Mouse (Mus musculus) heart, postnatal 0 days (tissue): ENCODE data around the gene Mrpl33. TPM values are rescaled to one million over a fixed set of nuclear protein-coding genes. Genes with fewer than 3 reads are reported as not detected.

ENCODE experiments used
- ATAC-seq: fragments of 200-750 bp; cut with Nextera tagmentation; 2 replicates; pipeline ENCODE4 v1.8.0; 2017; ENCODE audit warnings: low read depth, moderate number of reproducible peaks, moderate library complexity; ENCODE audit not compliant: insufficient read depth
- DNase-seq: peaks from one replicate; pipeline ENCODE4 v3.0.0-alpha.2; 2016; ENCODE audit warnings: low spot score
- H3K27ac ChIP-seq: fragments of 300-500 bp; sonication (generic); 2 replicates; pipeline ENCODE4 v1.5.1; 2014; ENCODE audit warnings: low read depth, mild to moderate bottlenecking
- H3K27me3 ChIP-seq: fragments of 300-500 bp; sonication (generic); 2 replicates; pipeline ENCODE4 v1.6.1; 2014; ENCODE audit warnings: low read length, mixed read lengths; ENCODE audit not compliant: control insufficient read depth, insufficient read depth
- H3K36me3 ChIP-seq: fragments of 300-500 bp; sonication (generic); replicated peaks from 2 replicates; pipeline ENCODE4 v1.6.1; 2014; ENCODE audit warnings: low read length, mixed read lengths; ENCODE audit not compliant: control insufficient read depth, insufficient read depth
- H3K4me1 ChIP-seq: fragments of 300-500 bp; sonication (generic); 2 replicates; pipeline ENCODE4 v1.6.1; 2014; ENCODE audit warnings: antibody characterized with exemption; ENCODE audit not compliant: control insufficient read depth, insufficient read depth
- H3K4me2 ChIP-seq: fragments of 300-500 bp; sonication (generic); 2 replicates; pipeline ENCODE4 v1.6.1; 2014; ENCODE audit warnings: low read depth, mild to moderate bottlenecking, low read length, moderate library complexity
- H3K4me3 ChIP-seq: fragments of 300-500 bp; sonication (generic); 2 replicates; pipeline ENCODE4 v1.5.1; 2014; ENCODE audit warnings: low read depth, low read length
- H3K9ac ChIP-seq: fragments of 300-500 bp; sonication (generic); replicated peaks from 2 replicates; pipeline ENCODE4 v1.6.1; 2014; ENCODE audit warnings: low read depth, low read length, mixed read lengths
- H3K9me3 ChIP-seq: fragments of 300-500 bp; sonication (generic); replicated peaks from 2 replicates; pipeline ENCODE4 v1.6.1; 2016; ENCODE audit warnings: low read length; ENCODE audit not compliant: control insufficient read depth
- CTCF ChIP-seq: IDR thresholded peaks from 2 replicates; pipeline ENCODE4 v1.5.1; 2016; ENCODE audit warnings: antibody characterized with exemption, control low read depth, low read depth
- EP300 ChIP-seq: IDR thresholded peaks from 2 replicates; pipeline ENCODE4 v1.6.1; 2016; ENCODE audit warnings: antibody characterized with exemption, low read depth
- WGBS: fragments of 180-500 bp; shearing (Covaris S2); extraction: QIAGEN DNeasy Blood & Tissue Kit; methylation state at CpG from one replicate; pipeline ENCODE4 v1.1.7; 2014; 5-methylcytosine and 5-hydroxymethylcytosine counted together
- polyA plus RNA-seq: library from polyadenylated mRNA; unstranded; fragments of >200 nt; fragmentation: Nextera tagmentation; extraction: Ambion mirVana; gene quantifications from 2 replicates; pipeline ENCODE4 v1.2.1, GENCODE M21; 2015
- total RNA-seq: library from RNA; depleted of rRNA; stranded (reverse); fragments of >200 nt; gene quantifications from 2 replicates; pipeline ENCODE4 v1.2.3, GENCODE M21; 2014; ENCODE audit warnings: low replicate concordance

Mrpl33 gene
- total and polyA plus RNA-seq, 2 experiments from 2014 or later = 272 to 634 TPM

- Histone ChIP-seq H3K9me3 (no peaks in the 10 kb centered on the region), H3K4me2 (no peak overlapping the region), H3K9ac (no peak overlapping the region), H3K4me1 (0 out of 2 replicates have a peak, but pooled peaks cover 15% of the 10 kb centered on the region), H3K36me3 (no peaks in the 10 kb centered on the region), H3K27ac (no peak overlapping the region), H3K27me3 (no peaks in the 10 kb centered on the region), H3K4me3 (no peak overlapping the region)
- DNase-seq = no peak
- ATAC-seq = no peak
- WGBS = 67% methylated on average over 7 of the region's 7 CpGs
- TF ChIP-seq EP300 = no peak
- no peak for TF ChIP-seq CTCF
These were observed 1.4 kb downstream of the Mrpl33 start for GRCm38 (mm10) chr5:31598121-31598520.

- 67% methylated on average over 4 of the region's 4 CpGs for WGBS
- Histone ChIP-seq H3K36me3 (no peaks in the 10 kb centered on the region), H3K9ac (no peak overlapping the region), H3K4me2 (no peak overlapping the region), H3K9me3 (no peaks in the 10 kb centered on the region), H3K27ac (no peak overlapping the region), H3K4me3 (no peak overlapping the region), H3K4me1 (0 out of 2 replicates have a peak, but pooled peaks cover 15% of the 10 kb centered on the region), H3K27me3 (no peaks in the 10 kb centered on the region)
- ATAC-seq (no peak), DNase-seq (peak; percentile 48)
- TF ChIP-seq CTCF (peak; percentile 43), EP300 (no peak)
These were observed 1.8 kb downstream of the Mrpl33 start for GRCm38 (mm10) chr5:31598579-31598978.

GRCm38 (mm10) chr5:31599161-31599560 is 2.4 kb downstream of the Mrpl33 start:
- no peaks in the 10 kb centered on the region for H3K27me3 ChIP-seq
- no peak overlapping the region for H3K9ac ChIP-seq
- TF ChIP-seq CTCF = peak; percentile 15; the same call in 1 of the 2 replicates
- TF ChIP-seq EP300 = no peak
- no peak for ATAC-seq
- no peak overlapping the region for H3K27ac ChIP-seq
- WGBS = 80% methylated on average over 2 of the region's 2 CpGs
- no peaks in the 10 kb centered on the region for H3K9me3 ChIP-seq
- no peak for DNase-seq
- H3K4me3 ChIP-seq = no peak overlapping the region
- no peak overlapping the region for H3K4me2 ChIP-seq
- H3K4me1 ChIP-seq = 0 out of 2 replicates have a peak, but pooled peaks cover 15% of the 10 kb centered on the region
- no peaks in the 10 kb centered on the region for H3K36me3 ChIP-seq

- H3K9ac ChIP-seq = no peak overlapping the region
- H3K36me3 ChIP-seq = no peaks in the 10 kb centered on the region
- ATAC-seq = no peak
- H3K4me2 ChIP-seq = no peak overlapping the region
- H3K27me3 ChIP-seq = no peaks in the 10 kb centered on the region
- TF ChIP-seq CTCF = no peak
- no peak for TF ChIP-seq EP300
- WGBS = 65% methylated on average over 7 of the region's 7 CpGs
- H3K4me3 ChIP-seq = no peak overlapping the region
- no peaks in the 10 kb centered on the region for H3K9me3 ChIP-seq
- H3K27ac ChIP-seq = no peak overlapping the region
- H3K4me1 ChIP-seq = 0 out of 2 replicates have a peak, but pooled peaks cover 15% of the 10 kb centered on the region
- DNase-seq = no peak
These were observed 4.5 kb downstream of the Mrpl33 start for GRCm38 (mm10) chr5:31601162-31601722.

- whole genome bisulfite sequencing = 88% methylated on average over 1 of the region's 1 CpGs
- TF ChIP-seq EP300 (no peak), CTCF (no peak)
- H3K9me3 ChIP-seq = no peaks in the 10 kb centered on the region
These were observed 5.6 kb downstream of the Mrpl33 start for GRCm38 (mm10) chr5:31602377-31602776.

GRCm38 (mm10) chr5:31603766-31604165 is 7.0 kb downstream of the Mrpl33 start:
- WGBS = 68% methylated on average over 6 of the region's 6 CpGs
- H3K9me3 ChIP-seq = no peaks in the 10 kb centered on the region
- no peaks in the 10 kb centered on the region for H3K36me3 ChIP-seq
- no peak overlapping the region for H3K9ac ChIP-seq
- no peaks in the 10 kb centered on the region for H3K27me3 ChIP-seq
- H3K4me3 ChIP-seq = no peak overlapping the region
- TF ChIP-seq CTCF (no peak), EP300 (no peak)
- no peak overlapping the region for H3K4me2 ChIP-seq
- DNase-seq (no peak), ATAC-seq (no peak)
- H3K4me1 ChIP-seq = 0 out of 2 replicates have a peak, but pooled peaks cover 7% of the 10 kb centered on the region
- no peak overlapping the region for H3K27ac ChIP-seq

More at GRCm38 (mm10) chr5:31602377-31602776, 5.6 kb downstream of the Mrpl33 start:
- ATAC-seq (peak; percentile 81), DNase-seq (peak; percentile 69)
- 0 out of 2 replicates have a peak, but pooled peaks cover 9% of the 10 kb centered on the region for H3K4me1 ChIP-seq
- H3K9ac ChIP-seq = no peak overlapping the region
- no peaks in the 10 kb centered on the region for H3K27me3 ChIP-seq
- H3K4me2 ChIP-seq = no peak overlapping the region
- H3K4me3 ChIP-seq = no peak overlapping the region
- H3K27ac ChIP-seq = peak overlapping the region; percentile 66
- H3K36me3 ChIP-seq = no peaks in the 10 kb centered on the region
